Comparison of ENCODE assay signal across 8 mouse cellular contexts in the genomic region with DNA sequence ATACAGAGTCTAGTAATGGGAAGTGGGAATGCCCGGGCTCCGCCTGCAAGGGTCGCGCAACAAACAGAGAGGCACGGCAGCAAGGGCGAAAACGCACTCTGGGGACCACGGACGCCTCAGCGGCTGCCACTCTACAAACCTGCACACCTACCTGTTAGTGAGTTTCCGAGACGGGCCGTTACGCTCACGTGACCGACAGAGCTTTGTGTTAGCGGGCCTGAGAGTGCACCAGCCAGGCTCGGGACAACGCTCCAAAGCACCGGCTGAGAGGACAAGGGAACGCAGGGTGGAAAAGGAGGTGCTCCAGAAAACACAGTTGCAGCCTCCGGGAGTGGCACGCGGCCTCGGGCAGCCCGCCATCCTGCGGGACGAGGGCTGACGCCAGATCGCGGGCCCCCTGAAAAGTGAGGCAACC. TPM values are rescaled to one million over a fixed set of nuclear protein-coding genes. Genes with fewer than 3 reads are reported as not detected.
DNase-seq lines count a peak whose midpoint lies in the region; ATAC-seq and TF ChIP-seq lines count a peak whose summit lies in the region.

No protein-coding gene starts in this region.

- POLR2A ChIA-PET in Patski (lab: Charles Lee): no interaction called here

- TF ChIP-seq CTCF in Patski (IDR thresholded peaks at IDR 0.05): no peak
- TF ChIP-seq CTCF in lung, adult 2 months (IDR thresholded peaks at IDR 0.05; ENCODE audit: insufficient read depth, low read length): no peak

- peak overlapping the region; percentile 98 for H3K9ac ChIP-seq in heart, embryonic 11.5 days (ENCODE audit: low read depth, low read length)
- H3K9ac ChIP-seq in neural tube, embryonic 15.5 days (replicated peaks): peak overlapping the region; percentile 83

- H3K4me2 ChIP-seq in heart, embryonic 11.5 days: peak overlapping the region; percentile 67
- H3K4me2 ChIP-seq in neural tube, embryonic 15.5 days: peak overlapping the region; percentile 76

- H3K27me3 ChIP-seq in heart, embryonic 11.5 days (ENCODE audit: control insufficient read depth, insufficient read depth, low read length): no peaks in the 10 kb centered on the region
- H3K27me3 ChIP-seq in Patski: no peaks in the 10 kb centered on the region
- no peaks in the 10 kb centered on the region for H3K27me3 ChIP-seq in forebrain, embryonic 10.5 days (ENCODE audit: poor library complexity, severe bottlenecking)
- H3K27me3 ChIP-seq in neural tube, embryonic 15.5 days (replicated peaks): no peaks in the 10 kb centered on the region

- in situ Hi-C loops in Patski (cut with MboI; ENCODE audit: low pct_unique_long_range_greater_than_20kb): no loop called here

- under 1% methylated on average over 31 of the region's 31 CpGs for whole genome bisulfite sequencing in heart, embryonic 11.5 days (ENCODE audit: insufficient replicate concordance)
- under 1% methylated on average over 31 of the region's 31 CpGs for WGBS in forebrain, embryonic 10.5 days
- under 1% methylated on average over 31 of the region's 31 CpGs for WGBS in lung, adult 2 months
- WGBS in neural tube, embryonic 15.5 days: under 1% methylated on average over 31 of the region's 31 CpGs

- CTCF ChIA-PET in Patski (lab: Charles Lee): interaction anchor here (1.5 kb wide), 1 partner anchor 20 kb away, joined by 5 read pairs; no protein-coding TSS in a partner anchor

- no peak; the same call in 1 of the 2 replicates for TF ChIP-seq POLR2A in lung, adult 2 months (IDR thresholded peaks at IDR 0.05; ENCODE audit: borderline replicate concordance, extremely low read depth, low read depth, low read length)

- H3K27ac ChIP-seq in heart, embryonic 11.5 days (ENCODE audit: low read depth, low read length): peak overlapping the region; percentile 99
- peak overlapping the region; percentile 99 for H3K27ac ChIP-seq in forebrain, embryonic 10.5 days
- H3K27ac ChIP-seq in neural tube, embryonic 15.5 days (replicated peaks): peak overlapping the region; percentile 98

- H3K4me1 ChIP-seq in heart, embryonic 11.5 days (ENCODE audit: control insufficient read depth, insufficient read depth, low read length): peaks cover 11% of the 10 kb centered on the region
- H3K4me1 ChIP-seq in forebrain, embryonic 10.5 days: peaks cover 38% of the 10 kb centered on the region
- H3K4me1 ChIP-seq in lung, adult 2 months (ENCODE audit: control insufficient read depth, insufficient read depth, low read length): peaks cover 8% of the 10 kb centered on the region
- peaks cover 32% of the 10 kb centered on the region for H3K4me1 ChIP-seq in neural tube, embryonic 15.5 days

- peaks cover 6% of the 10 kb centered on the region; the same call in 1 of the 2 replicates for H3K36me3 ChIP-seq in heart, embryonic 11.5 days (ENCODE audit: control insufficient read depth, insufficient read depth, low read length)
- peaks cover 57% of the 10 kb centered on the region for H3K36me3 ChIP-seq in forebrain, embryonic 10.5 days (replicated peaks)
- peaks cover 9% of the 10 kb centered on the region for H3K36me3 ChIP-seq in neural tube, embryonic 15.5 days

- intact Hi-C loops in heart, postnatal 36 days (cut with DNase I): loop anchor here (5.0 kb wide), 1 partner anchor 676 kb away; the partner anchor contains the start of genes Cwc15 and Kdm4d

- no peak for DNase-seq in heart, postnatal 36 days
- DNase-seq in Patski (ENCODE audit: low read depth, low spot score): peak; percentile 7
- peak; percentile 77 for DNase-seq in forebrain, embryonic 10.5 days (ENCODE audit: extremely low spot score, low spot score)
- DNase-seq in kidney, adult 18-20 months: peak; percentile 81
- no peak for DNase-seq in lung, adult 2 months
- DNase-seq in Muller cell, postnatal 12 days (ENCODE audit: inconsistent ontology term): no peak

- ATAC-seq in heart, embryonic 11.5 days (replicated peaks; ENCODE audit: insufficient number of reproducible peaks, low FRiP score, low TSS enrichment): peak; percentile 3; the same call in 1 of the 2 replicates
- peak; percentile 19 for ATAC-seq in Patski
- ATAC-seq in neural tube, embryonic 15.5 days (ENCODE audit: low FRiP score): peak; percentile 16

- H3K9me3 ChIP-seq in heart, embryonic 11.5 days (replicated peaks; ENCODE audit: control insufficient read depth, low read length): no peaks in the 10 kb centered on the region
- H3K9me3 ChIP-seq in forebrain, embryonic 10.5 days: no peaks in the 10 kb centered on the region
- H3K9me3 ChIP-seq in neural tube, embryonic 15.5 days (replicated peaks): no peaks in the 10 kb centered on the region

- peak overlapping the region; percentile 90 for H3K4me3 ChIP-seq in heart, embryonic 11.5 days (ENCODE audit: low read depth, low read length)
- peak overlapping the region; percentile 93 for H3K4me3 ChIP-seq in forebrain, embryonic 10.5 days
- H3K4me3 ChIP-seq in lung, adult 2 months (replicated peaks; ENCODE audit: extremely low read depth, low read depth, low read length): peak overlapping the region; percentile 92
- peak overlapping the region; percentile 81 for H3K4me3 ChIP-seq in neural tube, embryonic 15.5 days (replicated peaks)

RNA-seq across cellular contexts. Expression of gene Cep57, which starts 0.5 kb away (rescaled TPM):
- polyA plus RNA-seq in heart, embryonic 11.5 days (2014; fragmentation: Nextera tagmentation; extraction: Ambion mirVana): 40.1 and 45.2 TPM in 2 replicates
- 10 to 100 TPM; 10.1 to 10.8 TPM for total RNA-seq in heart, postnatal 36 days (2021)
- 44.0 TPM for polyA plus RNA-seq in Patski (2021)
- polyA plus RNA-seq in forebrain, embryonic 10.5 days (2016; fragmentation: Nextera tagmentation; extraction: Ambion mirVana): 69.9 and 71.4 TPM in 2 replicates
- polyA plus RNA-seq in lung, adult 2 months (2012; rRNA removed): 7.4 and 10.5 TPM in 2 replicates
- polyA plus RNA-seq in neural tube, embryonic 15.5 days (2015; fragmentation: Nextera tagmentation; extraction: Ambion mirVana): 33.5 and 44.1 TPM in 2 replicates

RNA-seq across cellular contexts. Expression of gene Fam76b, which starts 1.1 kb away (rescaled TPM):
- polyA plus RNA-seq in heart, embryonic 11.5 days (2014; fragmentation: Nextera tagmentation; extraction: Ambion mirVana): 16.0 and 16.8 TPM in 2 replicates
- total RNA-seq in heart, postnatal 36 days (2021): 10 to 100 TPM in 1 of 2 experiments, 1 to 10 TPM in 1; 6.9 to 12.2 TPM
- polyA plus RNA-seq in Patski (2021): 22.0 TPM
- 22.4 and 23.4 TPM in 2 replicates for polyA plus RNA-seq in forebrain, embryonic 10.5 days (2016; fragmentation: Nextera tagmentation; extraction: Ambion mirVana)
- polyA plus RNA-seq in lung, adult 2 months (2012; rRNA removed): 6.7 and 10.9 TPM in 2 replicates
- polyA plus RNA-seq in neural tube, embryonic 15.5 days (2015; fragmentation: Nextera tagmentation; extraction: Ambion mirVana): 15.5 and 17.3 TPM in 2 replicates

Comparison
In these comparisons a context has a peak if more than half of its experiments do, and no peak if none do; other contexts are left out.
1. DNase-seq: peak in Patski (single experiment), forebrain, embryonic 10.5 days (single experiment) and kidney, adult 18-20 months (single experiment); none in heart, postnatal 36 days (0 of 2), lung, adult 2 months (single experiment) and Muller cell, postnatal 12 days (single experiment).
2. Peak in every context shown above with its lines, with median percentiles within 50 percentile points of each other: ATAC-seq, H3K27ac ChIP-seq and H3K4me3 ChIP-seq.